Mouse (Mus musculus): ENCODE measurements around the gene Stxbp5l. TPM values are rescaled to one million over a fixed set of nuclear protein-coding genes. Genes with fewer than 3 reads are reported as not detected.

The Stxbp5l gene
- polyA plus RNA-seq, 1 experiment from 2014 or later, result 14.4 TPM

- H3K9ac ChIP-seq (ENCODE audit: low read depth, low read length), result no peak overlapping the region
- H3K4me2 ChIP-seq (ENCODE audit: low read length), result no peak overlapping the region
- H3K4me3 ChIP-seq (ENCODE audit: low read depth, low read length), result no peak overlapping the region
- no peaks in the 10 kb centered on the region for H3K4me1 ChIP-seq (ENCODE audit: control insufficient read depth, insufficient read depth, low read length)
- H3K36me3 ChIP-seq (ENCODE audit: control insufficient read depth, insufficient read depth, low read length), result no peaks in the 10 kb centered on the region
- H3K27me3 ChIP-seq (ENCODE audit: control insufficient read depth, insufficient read depth, low read depth, low read length), result no peaks in the 10 kb centered on the region
- ATAC-seq, result no peak
- 80% methylated on average over 4 of the region's 4 CpGs for WGBS
- no peaks in the 10 kb centered on the region for H3K9me3 ChIP-seq (replicated peaks; ENCODE audit: control insufficient read depth, low read length, poor library complexity, severe bottlenecking)
- no peak overlapping the region for H3K27ac ChIP-seq (ENCODE audit: low read length)
Observed at GRCm38 (mm10) chr16:37389201-37389905, 4.6 kb upstream of the Stxbp5l start.

- Histone ChIP-seq H3K9ac (ENCODE audit: low read depth, low read length) (peak overlapping the region; percentile 68), H3K9me3 (replicated peaks; ENCODE audit: control insufficient read depth, low read length, poor library complexity, severe bottlenecking) (no peaks in the 10 kb centered on the region), H3K4me1 (ENCODE audit: control insufficient read depth, insufficient read depth, low read length) (no peaks in the 10 kb centered on the region), H3K4me2 (ENCODE audit: low read length) (peak overlapping the region; percentile 68), H3K27me3 (ENCODE audit: control insufficient read depth, insufficient read depth, low read depth, low read length) (no peaks in the 10 kb centered on the region), H3K27ac (ENCODE audit: low read length) (peak overlapping the region; percentile 69), H3K4me3 (ENCODE audit: low read depth, low read length) (peak overlapping the region; percentile 70), H3K36me3 (ENCODE audit: control insufficient read depth, insufficient read depth, low read length) (no peaks in the 10 kb centered on the region)
- WGBS, result 2% methylated on average over 27 of the region's 30 CpGs
- ATAC-seq, result peak; percentile 90
Observed at GRCm38 (mm10) chr16:37384369-37384768, 393 bp downstream of the Stxbp5l start.

DNA sequence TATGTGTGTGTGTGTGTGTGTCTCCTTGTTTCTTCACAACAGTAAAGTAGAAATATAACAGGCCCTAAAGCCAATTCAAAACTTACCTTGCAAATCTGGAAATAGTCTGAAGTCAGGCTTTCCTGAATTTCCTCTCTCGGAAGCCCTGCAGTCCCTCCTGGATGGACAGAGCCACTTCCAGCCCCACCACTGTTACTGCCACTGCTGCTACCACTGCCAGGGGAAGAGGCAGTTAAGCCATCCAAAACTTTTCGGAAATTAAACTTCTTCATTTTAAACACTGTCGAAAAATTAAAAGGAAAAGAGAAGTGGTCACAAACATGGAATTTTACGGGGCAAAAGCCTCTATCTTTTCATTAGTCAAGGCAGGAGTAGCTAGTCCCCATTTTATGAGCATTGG, 1.3 kb downstream of the Stxbp5l start:
- Histone ChIP-seq H3K9me3 (replicated peaks; ENCODE audit: control insufficient read depth, low read length, poor library complexity, severe bottlenecking) (no peaks in the 10 kb centered on the region), H3K4me2 (ENCODE audit: low read length) (peak overlapping the region; percentile 68), H3K4me3 (ENCODE audit: low read depth, low read length) (peak overlapping the region; percentile 70), H3K4me1 (ENCODE audit: control insufficient read depth, insufficient read depth, low read length) (no peaks in the 10 kb centered on the region), H3K9ac (ENCODE audit: low read depth, low read length) (no peak overlapping the region), H3K27ac (ENCODE audit: low read length) (no peak overlapping the region), H3K27me3 (ENCODE audit: control insufficient read depth, insufficient read depth, low read depth, low read length) (no peaks in the 10 kb centered on the region), H3K36me3 (ENCODE audit: control insufficient read depth, insufficient read depth, low read length) (no peaks in the 10 kb centered on the region)
- ATAC-seq, result no peak
- WGBS, result 46% methylated on average over 4 of the region's 4 CpGs

- Histone ChIP-seq H3K27ac (ENCODE audit: low read length) (no peak overlapping the region), H3K4me2 (ENCODE audit: low read length) (no peak overlapping the region), H3K9ac (ENCODE audit: low read depth, low read length) (no peak overlapping the region), H3K4me1 (ENCODE audit: control insufficient read depth, insufficient read depth, low read length) (no peaks in the 10 kb centered on the region), H3K36me3 (ENCODE audit: control insufficient read depth, insufficient read depth, low read length) (no peaks in the 10 kb centered on the region), H3K9me3 (replicated peaks; ENCODE audit: control insufficient read depth, low read length, poor library complexity, severe bottlenecking) (no peaks in the 10 kb centered on the region), H3K27me3 (ENCODE audit: control insufficient read depth, insufficient read depth, low read depth, low read length) (no peaks in the 10 kb centered on the region), H3K4me3 (ENCODE audit: low read depth, low read length) (no peak overlapping the region)
- 96% methylated on average over 1 of the region's 1 CpGs for whole genome bisulfite sequencing
- no peak for ATAC-seq
Observed at GRCm38 (mm10) chr16:37372716-37373115, 12.0 kb downstream of the Stxbp5l start.

DNA sequence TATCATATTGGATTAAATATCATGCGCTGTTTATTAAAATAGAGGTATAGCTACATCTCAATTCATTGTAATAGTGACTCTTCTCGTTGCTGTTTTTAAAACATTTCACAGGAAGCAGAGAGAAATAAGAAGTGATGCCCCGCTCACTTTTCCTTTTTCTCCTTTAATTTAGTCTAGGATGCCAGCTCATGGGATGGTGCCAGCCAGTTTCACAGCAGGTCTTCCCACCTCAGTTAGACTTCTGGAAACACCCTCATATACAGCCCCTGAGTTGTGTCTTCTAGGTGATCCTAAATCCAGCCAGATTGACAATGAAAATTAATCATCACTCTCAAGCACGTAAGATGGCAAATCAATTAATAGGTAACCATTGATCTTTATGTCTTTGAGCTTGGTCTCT, 17.3 kb downstream of the Stxbp5l start:
- Histone ChIP-seq H3K27me3 (ENCODE audit: control insufficient read depth, insufficient read depth, low read depth, low read length) (no peaks in the 10 kb centered on the region), H3K9ac (ENCODE audit: low read depth, low read length) (no peak overlapping the region), H3K27ac (ENCODE audit: low read length) (no peak overlapping the region), H3K4me3 (ENCODE audit: low read depth, low read length) (no peak overlapping the region), H3K36me3 (ENCODE audit: control insufficient read depth, insufficient read depth, low read length) (no peaks in the 10 kb centered on the region), H3K9me3 (replicated peaks; ENCODE audit: control insufficient read depth, low read length, poor library complexity, severe bottlenecking) (no peaks in the 10 kb centered on the region), H3K4me2 (ENCODE audit: low read length) (no peak overlapping the region), H3K4me1 (ENCODE audit: control insufficient read depth, insufficient read depth, low read length) (no peaks in the 10 kb centered on the region)
- no peak for ATAC-seq
- 90% methylated on average over 4 of the region's 4 CpGs for WGBS

DNA sequence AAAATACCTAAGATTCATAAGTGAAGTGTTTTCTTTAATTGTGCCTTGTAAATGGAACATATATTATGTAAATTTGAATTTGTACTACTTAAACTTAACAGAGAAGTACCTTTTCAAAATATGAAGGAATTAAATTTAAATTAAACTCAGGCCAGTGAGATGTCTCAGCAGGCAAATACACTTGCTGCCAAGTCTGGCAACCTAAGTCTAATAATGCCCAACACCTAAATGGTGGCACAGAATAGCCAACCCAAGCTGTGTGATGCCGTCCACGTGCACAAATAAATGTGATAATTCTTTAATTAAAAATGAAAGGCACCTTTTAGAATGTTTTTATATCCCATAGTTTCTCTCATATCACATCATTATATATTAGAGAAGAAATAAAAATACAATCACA, 20.8 kb downstream of the Stxbp5l start:
- no peak for ATAC-seq
- H3K4me3 ChIP-seq (ENCODE audit: low read depth, low read length), result no peak overlapping the region
- H3K4me2 ChIP-seq (ENCODE audit: low read length), result no peak overlapping the region
- no peak overlapping the region for H3K27ac ChIP-seq (ENCODE audit: low read length)
- no peaks in the 10 kb centered on the region for H3K27me3 ChIP-seq (ENCODE audit: control insufficient read depth, insufficient read depth, low read depth, low read length)
- H3K4me1 ChIP-seq (ENCODE audit: control insufficient read depth, insufficient read depth, low read length), result no peaks in the 10 kb centered on the region
- no peaks in the 10 kb centered on the region for H3K36me3 ChIP-seq (ENCODE audit: control insufficient read depth, insufficient read depth, low read length)
- 82% methylated on average over 2 of the region's 2 CpGs for WGBS
- H3K9me3 ChIP-seq (replicated peaks; ENCODE audit: control insufficient read depth, low read length, poor library complexity, severe bottlenecking), result no peaks in the 10 kb centered on the region
- no peak overlapping the region for H3K9ac ChIP-seq (ENCODE audit: low read depth, low read length)

DNA sequence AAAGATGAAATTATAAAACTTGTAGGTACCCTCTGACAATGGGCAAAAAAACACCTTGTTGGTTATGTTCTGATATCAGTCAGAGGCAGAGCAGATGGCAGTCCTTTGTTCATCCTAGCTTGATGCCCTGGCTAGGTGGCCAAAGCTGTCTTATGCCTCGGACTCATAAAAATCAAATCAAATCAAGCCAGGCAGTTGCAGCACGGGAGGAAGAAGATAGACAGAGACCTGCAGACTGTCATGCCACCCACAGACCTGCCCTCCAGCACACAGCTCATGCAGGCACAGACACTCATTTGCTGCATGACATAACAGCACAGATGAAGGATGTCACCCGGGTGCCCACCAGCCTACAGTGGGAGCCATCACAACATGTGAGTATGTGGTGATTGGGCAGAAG, 29.1 kb downstream of the Stxbp5l start:
- ATAC-seq, result no peak
- Histone ChIP-seq H3K9me3 (replicated peaks; ENCODE audit: control insufficient read depth, low read length, poor library complexity, severe bottlenecking) (no peaks in the 10 kb centered on the region), H3K27ac (ENCODE audit: low read length) (no peak overlapping the region), H3K4me1 (ENCODE audit: control insufficient read depth, insufficient read depth, low read length) (no peaks in the 10 kb centered on the region), H3K27me3 (ENCODE audit: control insufficient read depth, insufficient read depth, low read depth, low read length) (no peaks in the 10 kb centered on the region), H3K9ac (ENCODE audit: low read depth, low read length) (no peak overlapping the region), H3K4me3 (ENCODE audit: low read depth, low read length) (no peak overlapping the region), H3K36me3 (ENCODE audit: control insufficient read depth, insufficient read depth, low read length) (no peaks in the 10 kb centered on the region), H3K4me2 (ENCODE audit: low read length) (no peak overlapping the region)
- WGBS, result 90% methylated on average over 3 of the region's 3 CpGs

- no peak overlapping the region for H3K4me2 ChIP-seq (ENCODE audit: low read length)
- H3K4me1 ChIP-seq (ENCODE audit: control insufficient read depth, insufficient read depth, low read length), result no peaks in the 10 kb centered on the region
- no peaks in the 10 kb centered on the region for H3K27me3 ChIP-seq (ENCODE audit: control insufficient read depth, insufficient read depth, low read depth, low read length)
- H3K4me3 ChIP-seq (ENCODE audit: low read depth, low read length), result no peak overlapping the region
- H3K9me3 ChIP-seq (replicated peaks; ENCODE audit: control insufficient read depth, low read length, poor library complexity, severe bottlenecking), result 0 out of 2 replicates have a peak, but pooled peaks cover 2% of the 10 kb centered on the region
- no peak overlapping the region for H3K9ac ChIP-seq (ENCODE audit: low read depth, low read length)
- WGBS, result 3% methylated on average over 3 of the region's 3 CpGs
- no peaks in the 10 kb centered on the region for H3K36me3 ChIP-seq (ENCODE audit: control insufficient read depth, insufficient read depth, low read length)
- ATAC-seq, result no peak
- no peak overlapping the region for H3K27ac ChIP-seq (ENCODE audit: low read length)
Observed at GRCm38 (mm10) chr16:37347092-37347491, 37.7 kb downstream of the Stxbp5l start.

GRCm38 (mm10) chr16:37344960-37345359, 39.8 kb downstream of the Stxbp5l start:
- no peak overlapping the region for H3K4me3 ChIP-seq (ENCODE audit: low read depth, low read length)
- 0 out of 2 replicates have a peak, but pooled peaks cover 2% of the 10 kb centered on the region for H3K9me3 ChIP-seq (replicated peaks; ENCODE audit: control insufficient read depth, low read length, poor library complexity, severe bottlenecking)
- H3K9ac ChIP-seq (ENCODE audit: low read depth, low read length), result no peak overlapping the region
- H3K4me1 ChIP-seq (ENCODE audit: control insufficient read depth, insufficient read depth, low read length), result no peaks in the 10 kb centered on the region
- H3K36me3 ChIP-seq (ENCODE audit: control insufficient read depth, insufficient read depth, low read length), result no peaks in the 10 kb centered on the region
- H3K27me3 ChIP-seq (ENCODE audit: control insufficient read depth, insufficient read depth, low read depth, low read length), result no peaks in the 10 kb centered on the region
- ATAC-seq, result no peak
- WGBS, result 72% methylated on average over 2 of the region's 2 CpGs
- no peak overlapping the region for H3K4me2 ChIP-seq (ENCODE audit: low read length)
- no peak overlapping the region for H3K27ac ChIP-seq (ENCODE audit: low read length)
